ENCODE assay signal across 8 mouse cellular contexts in genomic region chr12:118301866-118302835, GRCm38 (mm10). TPM values are rescaled to one million over a fixed set of nuclear protein-coding genes. Genes with fewer than 3 reads are reported as not detected.
DNase-seq lines count a peak whose midpoint lies in the region; ATAC-seq and TF ChIP-seq lines count a peak whose summit lies in the region.

No protein-coding gene starts in this region.

- ATAC-seq in forebrain, embryonic 12.5 days (ENCODE audit: low FRiP score) = peak; percentile 92
- peak; percentile 89 for ATAC-seq in heart, postnatal 0 days (ENCODE audit: insufficient read depth, low read depth)
- peak; percentile 79 for ATAC-seq in liver, embryonic 16.5 days (ENCODE audit: low read depth)
- peak; percentile 94 for ATAC-seq in neural tube, embryonic 13.5 days (ENCODE audit: low read depth)

- no peak for TF ChIP-seq CTCF in E14TG2a.4 (conservative IDR thresholded peaks at IDR 0.05; ENCODE audit: low read length)
- TF ChIP-seq CTCF in heart, postnatal 0 days (IDR thresholded peaks at IDR 0.05; ENCODE audit: low read depth) = peak; percentile 41
- TF ChIP-seq CTCF in testis, adult 2 months (IDR thresholded peaks at IDR 0.05; ENCODE audit: control insufficient read depth, insufficient read depth, insufficient replicate concordance, low read depth, low read length) = no peak

- H3K36me3 ChIP-seq in E14TG2a.4 (ENCODE audit: insufficient read depth, low read length) = peaks cover 12% of the 10 kb centered on the region
- peaks cover 8% of the 10 kb centered on the region for H3K36me3 ChIP-seq in forebrain, embryonic 12.5 days (replicated peaks)
- no peaks in the 10 kb centered on the region for H3K36me3 ChIP-seq in heart, postnatal 0 days (replicated peaks; ENCODE audit: control insufficient read depth, insufficient read depth, low read length)
- H3K36me3 ChIP-seq in liver, embryonic 16.5 days (ENCODE audit: control insufficient read depth, insufficient read depth) = peaks cover 3% of the 10 kb centered on the region; the same call in 1 of the 2 replicates
- H3K36me3 ChIP-seq in neural tube, embryonic 13.5 days = peaks cover 6% of the 10 kb centered on the region; the same call in 1 of the 2 replicates
- no peaks in the 10 kb centered on the region for H3K36me3 ChIP-seq in testis, adult 2 months (ENCODE audit: control insufficient read depth, insufficient read depth, low read length)

- TF ChIP-seq POLR2A in testis, adult 2 months (IDR thresholded peaks at IDR 0.05; ENCODE audit: control insufficient read depth, low read depth, low read length) = peak; percentile 40

- peak overlapping the region; percentile 75 for H3K9ac ChIP-seq in forebrain, embryonic 12.5 days
- peak overlapping the region; percentile 79 for H3K9ac ChIP-seq in heart, postnatal 0 days (replicated peaks; ENCODE audit: low read depth, low read length)
- H3K9ac ChIP-seq in liver, embryonic 16.5 days (ENCODE audit: low read depth, low read length) = peak overlapping the region; percentile 98
- H3K9ac ChIP-seq in neural tube, embryonic 13.5 days = peak overlapping the region; percentile 83

- peaks cover 39% of the 10 kb centered on the region for H3K4me1 ChIP-seq in E14TG2a.4 (replicated peaks; ENCODE audit: low read depth, low read length)
- H3K4me1 ChIP-seq in forebrain, embryonic 12.5 days = peaks cover 26% of the 10 kb centered on the region
- peaks cover 8% of the 10 kb centered on the region for H3K4me1 ChIP-seq in heart, postnatal 0 days (ENCODE audit: control insufficient read depth, insufficient read depth)
- peaks cover 41% of the 10 kb centered on the region for H3K4me1 ChIP-seq in liver, embryonic 16.5 days (ENCODE audit: control insufficient read depth, low read depth, low read length)
- H3K4me1 ChIP-seq in neural tube, embryonic 13.5 days (replicated peaks) = peaks cover 33% of the 10 kb centered on the region
- no peaks in the 10 kb centered on the region; the same call in 1 of the 2 replicates for H3K4me1 ChIP-seq in testis, adult 2 months (ENCODE audit: control insufficient read depth, insufficient read depth, low read length)

- TF ChIP-seq EP300 in heart, postnatal 0 days (IDR thresholded peaks at IDR 0.05; ENCODE audit: low read depth) = peak; percentile 63

- WGBS in forebrain, embryonic 12.5 days = under 1% methylated on average over 73 of the region's 74 CpGs
- WGBS in heart, postnatal 0 days = under 1% methylated on average over 74 of the region's 74 CpGs
- under 1% methylated on average over 71 of the region's 74 CpGs for WGBS in liver, embryonic 16.5 days (ENCODE audit: insufficient replicate concordance)
- under 1% methylated on average over 72 of the region's 74 CpGs for WGBS in neural tube, embryonic 13.5 days

- peak overlapping the region; percentile 100 for H3K4me3 ChIP-seq in E14TG2a.4 (replicated peaks; ENCODE audit: low read length)
- H3K4me3 ChIP-seq in forebrain, embryonic 12.5 days (replicated peaks) = peak overlapping the region; percentile 74
- peak overlapping the region; percentile 85 for H3K4me3 ChIP-seq in heart, postnatal 0 days (ENCODE audit: low read depth, low read length)
- peak overlapping the region; percentile 100 for H3K4me3 ChIP-seq in liver, embryonic 16.5 days (ENCODE audit: low read depth, low read length)
- peak overlapping the region; percentile 73 for H3K4me3 ChIP-seq in neural tube, embryonic 13.5 days
- peak overlapping the region; percentile 88 for H3K4me3 ChIP-seq in testis, adult 2 months (ENCODE audit: control insufficient read depth, low read depth, low read length)

- no peaks in the 10 kb centered on the region for H3K27me3 ChIP-seq in E14TG2a.4 (ENCODE audit: insufficient read depth, low read length)
- H3K27me3 ChIP-seq in forebrain, embryonic 12.5 days = no peaks in the 10 kb centered on the region
- no peaks in the 10 kb centered on the region for H3K27me3 ChIP-seq in heart, postnatal 0 days (ENCODE audit: control insufficient read depth, insufficient read depth, low read length)
- no peaks in the 10 kb centered on the region for H3K27me3 ChIP-seq in liver, embryonic 16.5 days (ENCODE audit: control insufficient read depth, insufficient read depth, low read depth, low read length)
- no peaks in the 10 kb centered on the region; the same call in 1 of the 2 replicates for H3K27me3 ChIP-seq in neural tube, embryonic 13.5 days
- H3K27me3 ChIP-seq in testis, adult 2 months (ENCODE audit: control insufficient read depth, insufficient read depth, low read length) = no peaks in the 10 kb centered on the region

- H3K9me3 ChIP-seq in E14TG2a.4 (ENCODE audit: low read length) = no peaks in the 10 kb centered on the region
- no peaks in the 10 kb centered on the region for H3K9me3 ChIP-seq in forebrain, embryonic 12.5 days
- H3K9me3 ChIP-seq in heart, postnatal 0 days (replicated peaks; ENCODE audit: control insufficient read depth, low read length) = no peaks in the 10 kb centered on the region
- H3K9me3 ChIP-seq in liver, embryonic 16.5 days (replicated peaks; ENCODE audit: control insufficient read depth, low read length) = no peaks in the 10 kb centered on the region
- no peaks in the 10 kb centered on the region for H3K9me3 ChIP-seq in neural tube, embryonic 13.5 days

- peak overlapping the region; percentile 65 for H3K4me2 ChIP-seq in forebrain, embryonic 12.5 days
- peak overlapping the region; percentile 80 for H3K4me2 ChIP-seq in heart, postnatal 0 days (ENCODE audit: low read depth, low read length)
- peak overlapping the region; percentile 94 for H3K4me2 ChIP-seq in liver, embryonic 16.5 days (ENCODE audit: low read depth, low read length)
- H3K4me2 ChIP-seq in neural tube, embryonic 13.5 days = peak overlapping the region; percentile 64

- peak overlapping the region; percentile 98 for H3K27ac ChIP-seq in forebrain, embryonic 12.5 days
- peak overlapping the region; percentile 97 for H3K27ac ChIP-seq in heart, postnatal 0 days (ENCODE audit: low read depth)
- H3K27ac ChIP-seq in liver, embryonic 16.5 days (ENCODE audit: low read length) = peak overlapping the region; percentile 98
- peak overlapping the region; percentile 97 for H3K27ac ChIP-seq in neural tube, embryonic 13.5 days (replicated peaks)
- peak overlapping the region; percentile 86 for H3K27ac ChIP-seq in testis, adult 2 months (ENCODE audit: control insufficient read depth, insufficient read depth, low read depth, low read length)

- peak; percentile 99 for DNase-seq in c-Kit-positive CD71-positive TER-119-positive erythroid progenitor cells, embryonic 14.5 days (ENCODE audit: low spot score)
- peak; percentile 97 for DNase-seq in heart, postnatal 0 days (ENCODE audit: low spot score)
- peak; percentile 99 to 100 for DNase-seq in kidney, postnatal 4 days

RNA-seq across cellular contexts. Expression of gene Sp4, which starts 0.9 kb away (rescaled TPM):
- 24.3 and 27.1 TPM in 2 replicates for polyA plus RNA-seq in forebrain, embryonic 12.5 days (2016; fragmentation: Nextera tagmentation; extraction: Ambion mirVana)
- 16.9 and 19.8 TPM in 2 replicates for total RNA-seq in heart, postnatal 0 days (2014; rRNA removed; ENCODE audit: low replicate concordance)
- 4.4 and 4.7 TPM in 2 replicates for polyA plus RNA-seq in heart, postnatal 0 days (2015; fragmentation: Nextera tagmentation; extraction: Ambion mirVana)
- polyA plus RNA-seq in liver, embryonic 16.5 days (2015; fragmentation: Nextera tagmentation; extraction: Ambion mirVana) = 5.7 and 6.0 TPM in 2 replicates
- polyA plus RNA-seq in neural tube, embryonic 13.5 days (2015; fragmentation: Nextera tagmentation; extraction: Ambion mirVana) = 16.7 and 17.9 TPM in 2 replicates
- 2.0 and 2.3 TPM in 2 replicates for polyA plus RNA-seq in testis, adult 2 months (2012; rRNA removed)

Comparison
In these comparisons a context has a peak if more than half of its experiments do, and no peak if none do; other contexts are left out.
1. Peak in every context shown above with its lines: DNase-seq, ATAC-seq, H3K4me3 ChIP-seq and H3K27ac ChIP-seq.